Mouse (Mus musculus) retina, postnatal 7 days (tissue): Measurements from ENCODE around the gene Furin.

Experiments
- DNase-seq: peaks from one replicate; pipeline ENCODE4 v3.0.0-alpha.2; 2012; ENCODE audit warnings: low read depth, low spot score

The Furin gene

DNA sequence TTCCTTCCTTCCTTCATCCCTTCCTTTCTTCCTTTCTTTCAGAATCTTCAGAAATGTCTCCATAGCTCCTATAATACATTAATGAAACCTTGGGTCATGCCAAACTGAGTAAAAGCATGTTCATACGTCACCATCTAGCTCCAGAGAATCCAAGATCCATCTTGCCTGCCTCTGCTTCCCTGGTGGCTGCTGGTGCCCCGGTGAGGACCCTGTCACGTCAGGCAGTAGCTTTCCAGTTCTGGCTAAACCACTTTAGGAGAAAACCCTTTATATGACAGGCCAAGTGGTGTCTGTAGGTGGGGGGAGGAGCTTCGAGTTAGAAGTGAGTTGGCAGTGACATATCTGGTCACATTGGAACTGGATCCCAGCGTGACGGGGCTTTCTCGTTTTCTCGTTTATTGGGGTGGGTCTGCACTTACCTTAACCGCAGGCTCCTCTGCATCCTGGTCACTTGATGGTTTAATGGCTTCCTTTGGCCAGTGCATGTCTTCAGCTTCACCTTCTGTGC is at the start of gene Furin:
TSS of gene Furin (minus strand) at position 249 of the 508 bp plus-strand sequence.
- no peak for DNase-seq

DNA sequence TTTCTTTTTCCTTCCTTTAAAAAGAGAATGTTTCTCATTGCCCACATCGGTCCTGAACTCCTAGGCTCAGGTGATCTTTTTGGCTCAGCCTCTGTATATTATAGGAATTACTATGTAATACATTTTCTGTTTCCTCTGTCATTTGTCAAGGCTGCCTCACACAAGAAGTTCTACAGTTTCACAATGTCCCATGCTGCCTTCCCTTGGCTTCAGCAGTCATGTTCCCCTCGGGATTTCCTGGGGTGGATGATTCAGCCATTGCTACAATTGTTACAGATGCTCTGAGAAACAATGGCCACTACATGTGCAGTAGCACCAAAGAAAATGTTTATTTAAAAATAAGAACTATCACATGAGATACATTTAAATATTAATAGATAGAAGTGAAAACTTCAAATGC is 49.5 kb upstream of the Furin start:
- no peak for DNase-seq

DNA sequence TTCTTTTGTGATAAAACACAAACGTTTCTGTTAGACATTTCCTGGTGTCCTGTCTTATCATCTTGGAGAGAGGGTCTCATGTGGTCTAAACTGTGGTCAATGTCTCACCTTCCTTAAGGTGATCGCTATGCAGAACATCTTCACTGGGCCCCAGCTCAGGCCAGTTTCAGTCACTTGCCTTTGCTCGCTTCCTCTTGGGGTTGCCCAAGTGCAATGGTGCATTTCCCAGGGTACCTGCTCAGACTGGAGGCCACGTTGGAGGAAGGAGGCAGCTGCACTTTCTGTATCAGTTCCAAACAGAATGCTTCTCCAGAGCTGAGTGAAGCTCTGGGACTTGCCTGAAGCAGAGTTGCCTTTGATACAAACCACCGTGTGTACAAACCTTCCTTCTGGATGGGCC is 48.8 kb upstream of the Furin start:
- no peak for DNase-seq

DNA sequence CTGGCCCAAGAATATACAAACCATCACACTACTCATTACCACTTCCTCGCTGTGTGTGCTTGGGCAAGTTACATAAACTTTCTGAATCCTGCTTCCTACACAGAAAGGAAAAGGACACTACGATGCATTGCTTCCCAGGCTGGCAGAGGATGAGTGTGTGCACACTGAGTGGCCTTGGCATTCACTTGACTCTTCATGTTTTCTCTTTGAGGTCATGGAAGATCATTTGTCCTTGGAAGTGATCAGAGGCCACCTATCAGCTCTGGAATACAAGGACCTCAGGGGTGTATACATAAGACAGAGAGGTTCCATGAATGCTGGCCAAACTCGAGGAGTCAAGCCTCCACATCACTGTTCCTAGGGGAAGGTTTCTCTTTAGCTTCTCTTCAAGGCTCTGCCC is 47.9 kb upstream of the Furin start:
- no peak for DNase-seq

DNA sequence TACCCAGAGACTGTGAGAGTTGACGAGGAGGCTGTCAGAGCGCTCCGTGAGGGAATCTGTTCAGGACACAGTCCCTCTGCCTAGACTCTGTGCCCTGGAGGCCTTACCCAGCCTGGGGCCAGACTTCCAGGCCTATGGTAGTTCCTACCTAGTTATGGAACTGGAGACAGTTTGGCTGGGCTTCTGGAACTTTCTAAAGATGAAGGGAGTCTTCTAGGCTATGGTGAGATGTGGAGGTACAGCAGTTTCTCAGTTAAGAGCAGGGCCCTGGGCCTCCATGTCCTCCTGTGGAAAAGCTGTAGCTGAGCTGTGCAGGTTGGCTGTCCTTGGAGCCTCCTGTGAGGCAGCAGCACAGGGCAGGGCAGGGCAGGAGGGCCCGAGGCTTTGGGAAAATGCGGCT is 47.0 kb upstream of the Furin start:
- no peak for DNase-seq

DNA sequence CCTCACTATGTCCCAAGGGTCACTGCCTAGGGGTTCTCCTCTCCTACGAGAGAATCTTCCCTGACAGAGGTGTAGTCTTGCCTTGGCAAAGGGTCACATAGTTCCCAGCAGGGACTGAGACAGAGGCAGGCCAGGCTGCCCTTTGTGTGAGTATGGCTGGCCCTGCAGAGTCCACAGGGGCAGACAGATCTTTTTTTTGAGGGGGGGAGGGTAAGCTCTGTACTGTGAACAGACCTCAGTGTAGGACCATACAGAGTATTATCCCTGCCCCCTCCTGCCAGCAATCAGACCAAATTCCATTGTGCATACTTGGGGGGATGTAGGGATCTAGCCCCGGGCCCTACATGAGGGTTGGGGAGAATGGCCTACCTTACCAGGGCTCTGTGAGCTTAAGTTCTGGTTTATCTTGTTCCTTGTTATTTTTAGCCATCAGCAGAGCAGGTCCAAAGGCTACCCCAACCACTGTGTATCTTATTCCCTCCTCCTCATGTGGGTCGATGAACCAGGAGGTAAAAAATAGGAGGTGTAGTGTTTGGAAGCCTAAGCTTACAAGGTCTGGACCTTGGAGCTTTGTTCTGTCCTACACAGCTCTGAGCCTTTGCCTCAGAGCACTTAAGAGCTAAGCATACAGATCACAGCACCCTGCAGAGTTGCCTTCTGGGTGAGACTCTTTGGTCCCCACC is 46.5 kb upstream of the Furin start:
- DNase-seq = no peak

DNA sequence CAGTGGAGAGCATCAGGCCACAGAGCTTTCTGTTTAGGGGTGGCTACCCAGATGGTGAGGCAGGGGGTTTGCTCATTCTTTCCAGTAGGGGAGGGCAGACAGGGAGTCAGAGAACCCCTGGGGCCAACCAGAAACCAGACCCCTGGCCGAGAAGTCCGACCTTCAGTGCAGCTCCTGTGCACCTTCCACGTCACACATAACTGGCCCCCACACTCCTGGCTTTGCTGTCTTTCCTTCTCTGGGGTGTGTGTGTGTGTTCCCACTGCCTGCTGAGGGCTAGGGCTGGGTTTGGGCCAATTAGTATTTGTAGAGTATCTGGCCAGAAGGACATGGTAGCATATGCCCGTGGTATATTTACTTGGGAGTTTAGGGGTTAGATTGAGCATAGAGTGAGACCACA is 45.1 kb upstream of the Furin start:
- DNase-seq = no peak

DNA sequence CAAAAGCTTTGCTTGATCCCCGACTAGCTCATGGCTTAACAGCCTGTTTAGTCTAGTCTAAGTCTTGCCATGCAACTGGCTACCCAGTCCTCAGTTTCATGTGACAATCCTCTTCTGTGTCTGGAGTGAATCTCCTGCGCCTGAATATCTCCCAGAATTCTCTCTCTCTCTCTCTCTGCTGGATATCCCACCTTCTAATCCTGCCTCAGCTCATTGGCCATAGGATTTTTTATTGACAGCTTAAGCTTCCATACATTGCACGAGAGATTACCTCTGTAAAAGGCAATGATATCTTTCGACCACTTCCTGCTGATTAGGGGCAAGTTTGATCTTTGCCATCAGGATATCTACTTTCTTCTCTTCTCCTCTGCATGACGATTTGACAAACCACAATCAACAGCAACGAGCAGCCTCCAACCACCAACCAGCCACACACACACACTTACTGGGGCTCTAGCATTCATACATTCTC is 44.4 kb upstream of the Furin start:
- no peak for DNase-seq

DNA sequence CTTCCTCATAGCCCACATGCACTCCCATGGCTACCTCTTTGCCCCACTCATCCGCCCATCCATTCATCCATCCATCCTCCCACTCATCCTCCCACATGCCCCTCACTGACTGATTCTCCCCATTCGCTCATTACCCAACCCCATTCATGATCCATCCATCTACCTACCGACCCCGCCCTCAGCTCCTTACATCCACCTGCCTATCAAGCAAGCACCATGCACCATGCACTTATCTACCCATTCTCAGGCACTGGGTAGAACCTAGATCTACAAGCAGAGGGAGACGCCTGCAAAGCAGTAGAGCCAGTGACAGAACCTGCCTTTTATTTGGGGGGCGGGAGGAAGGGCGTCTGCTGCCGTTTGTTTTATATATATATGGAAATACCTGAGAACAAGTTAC is 42.1 kb upstream of the Furin start:
- no peak for DNase-seq

DNA sequence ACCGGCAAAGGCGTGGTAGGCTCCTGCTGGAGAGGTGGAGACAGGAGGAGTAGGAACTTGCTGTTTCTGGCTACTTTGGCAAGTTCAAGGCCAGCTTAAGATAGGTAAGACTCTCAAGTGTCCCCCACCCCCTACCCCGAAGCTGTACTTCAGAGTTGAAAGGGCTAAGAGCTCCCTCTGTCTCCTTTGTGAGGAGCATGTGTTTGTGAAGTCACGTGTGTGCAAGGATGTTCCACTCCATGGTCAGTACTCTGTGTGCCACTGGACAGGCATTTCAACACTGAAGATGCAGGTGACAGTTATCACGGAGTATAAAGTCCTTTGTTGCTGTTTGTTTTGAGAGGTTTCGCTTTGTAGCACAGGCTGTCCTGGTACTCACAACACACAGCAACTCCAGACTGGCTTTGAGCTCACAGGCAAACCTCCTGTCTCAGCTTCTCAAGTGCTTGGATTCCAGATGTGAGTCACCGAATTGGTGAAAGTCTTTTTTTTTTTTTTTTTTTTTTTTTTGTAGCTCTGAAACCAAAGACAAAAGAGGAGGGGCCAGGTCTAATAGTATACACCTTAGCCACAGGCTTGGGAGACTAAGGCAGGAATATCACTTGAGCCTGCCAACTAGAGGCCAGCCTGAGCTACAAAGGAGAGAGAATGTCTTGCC is 41.1 kb upstream of the Furin start:
- DNase-seq = no peak

DNA sequence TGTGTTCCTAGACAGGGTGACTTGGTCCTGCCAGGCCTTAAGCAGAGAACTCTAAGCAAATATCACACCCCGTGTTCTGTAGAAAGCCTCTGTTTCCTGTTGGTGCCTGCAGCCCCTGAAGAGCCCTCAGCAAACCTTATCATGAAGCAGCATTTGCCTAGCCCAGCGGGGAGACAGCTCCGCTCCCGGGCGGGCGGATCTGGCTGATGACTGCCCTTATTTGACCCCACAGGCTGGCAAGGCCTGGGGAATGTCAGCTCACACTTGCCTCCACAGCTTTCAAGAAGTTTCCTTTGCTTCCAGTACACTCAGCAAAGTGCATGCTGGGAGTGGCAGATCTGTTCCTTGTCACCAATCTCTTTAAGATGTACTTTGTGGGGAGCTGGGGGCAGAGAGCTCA is 40.3 kb upstream of the Furin start:
- no peak for DNase-seq

DNA sequence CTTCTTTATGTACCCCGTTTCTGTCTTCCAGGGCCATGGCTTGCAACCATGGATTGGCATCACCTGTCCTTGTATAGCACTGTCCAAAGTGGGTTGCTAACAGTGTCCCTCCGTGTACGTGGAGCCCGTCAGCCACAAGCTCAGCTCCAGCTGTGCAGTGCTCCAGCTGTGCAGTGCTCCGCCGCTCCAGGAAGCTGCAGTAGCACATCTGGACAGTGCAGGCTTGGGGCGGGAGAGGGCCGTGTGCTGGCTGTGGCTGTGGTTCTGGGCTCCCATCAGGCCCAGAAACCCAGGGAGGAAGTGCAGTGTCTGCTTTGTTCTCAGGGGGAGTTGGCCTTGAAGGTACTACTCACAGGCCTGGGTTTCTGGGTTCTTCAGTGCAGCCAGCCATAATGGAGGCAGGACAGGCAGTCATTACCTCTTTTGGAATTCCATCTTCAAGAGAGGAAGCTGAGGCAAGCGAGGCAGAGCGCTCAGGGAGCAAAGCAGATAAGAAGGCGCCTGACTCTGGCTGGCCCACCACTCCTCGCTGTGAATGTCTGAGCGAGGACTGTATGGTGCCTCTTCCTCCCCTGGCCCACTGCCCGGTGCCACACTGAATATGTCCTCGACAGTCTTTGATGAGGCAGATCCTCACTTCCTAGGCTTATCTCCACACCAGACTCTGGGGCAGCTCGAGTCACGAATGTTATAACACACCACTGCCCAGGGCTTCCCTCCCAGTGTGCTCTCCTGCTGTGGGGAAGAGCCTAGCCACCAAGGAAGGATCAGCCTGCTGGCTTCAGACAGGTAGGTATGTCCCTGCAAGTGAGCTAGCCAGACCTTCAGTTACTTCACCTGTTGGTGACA is 39.4 kb upstream of the Furin start:
- DNase-seq = no peak

DNA sequence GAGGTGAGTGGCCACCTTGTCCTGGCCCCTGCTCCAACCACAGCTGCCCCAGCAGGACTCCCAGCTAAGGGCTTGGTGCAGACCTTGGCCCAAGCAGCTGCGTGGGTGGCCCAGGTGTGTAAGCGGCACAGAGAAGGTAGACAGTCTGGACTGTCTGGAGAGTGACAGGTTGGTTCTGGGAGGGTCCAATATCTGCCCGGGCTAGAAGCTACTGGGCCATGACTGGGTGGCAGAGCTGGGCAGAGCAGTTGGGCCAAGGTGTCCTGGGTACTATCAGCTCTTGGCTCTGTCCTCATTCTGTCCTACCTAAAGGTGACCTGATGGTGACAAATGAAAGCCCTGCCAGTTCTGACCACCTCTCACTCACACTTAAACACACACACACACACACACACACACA is 37.9 kb upstream of the Furin start:
- DNase-seq = no peak

DNA sequence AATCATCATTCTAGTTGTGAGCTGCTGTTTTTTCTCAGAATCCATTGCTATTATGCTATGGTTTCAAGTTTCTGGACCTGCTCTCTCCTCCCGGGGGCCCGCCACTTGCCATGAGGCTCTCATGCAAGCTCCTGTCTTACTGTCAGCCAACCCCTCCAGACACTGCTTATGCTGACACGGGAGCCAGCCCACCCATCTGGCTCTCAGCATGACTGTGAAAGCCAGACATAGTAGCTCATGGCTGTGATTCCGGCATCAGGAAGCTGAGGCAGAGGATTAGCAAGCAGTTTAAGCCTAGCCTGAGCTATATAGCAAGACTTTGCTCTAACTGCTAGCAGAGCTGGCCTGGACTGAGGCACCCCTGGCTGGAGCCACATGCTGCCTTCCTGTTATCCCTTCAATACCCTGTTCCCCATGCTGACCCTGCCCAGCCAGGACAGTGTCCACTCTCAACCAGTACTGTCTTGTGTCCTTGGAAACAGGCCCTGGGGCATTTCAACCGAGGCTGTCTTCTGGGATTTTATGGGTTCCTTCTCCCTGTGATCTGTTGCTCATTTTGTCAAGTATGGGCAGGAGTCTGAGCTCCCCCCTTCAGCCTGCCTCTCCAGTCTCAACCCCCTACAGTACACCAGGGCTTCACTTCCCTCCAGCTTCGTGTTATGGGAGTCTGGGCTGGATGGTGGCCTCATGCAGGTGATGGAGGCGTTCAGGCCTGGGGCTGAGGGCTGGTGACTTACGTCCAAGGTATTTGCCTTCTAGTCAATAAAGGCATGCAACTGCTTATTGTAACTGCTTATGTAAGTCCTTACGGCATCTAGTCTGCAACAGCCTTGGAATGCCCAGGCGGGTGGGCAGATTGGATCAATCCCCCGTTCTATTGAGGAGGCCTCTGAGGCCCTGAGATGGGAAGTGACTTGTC is 37.0 kb upstream of the Furin start:
- DNase-seq = no peak

DNA sequence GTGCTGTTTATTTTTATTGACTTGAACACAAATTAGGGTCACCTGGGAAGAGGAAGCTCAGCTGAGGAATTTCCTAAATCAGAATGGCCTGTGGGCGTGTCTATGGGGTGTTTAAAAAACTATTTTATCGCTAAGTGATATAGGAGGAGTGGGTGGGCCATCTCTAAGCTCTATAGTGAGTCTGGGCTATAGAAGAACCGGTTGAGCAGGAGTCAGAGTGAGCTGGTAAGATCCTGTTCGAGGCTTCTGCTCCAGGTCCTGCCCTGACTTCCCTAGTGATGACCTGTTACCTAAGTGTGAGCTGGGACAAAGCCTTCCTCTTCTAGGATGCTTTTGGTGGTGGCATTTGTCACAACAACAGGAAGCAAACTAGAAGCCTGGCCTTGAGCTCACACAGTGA is 35.4 kb upstream of the Furin start:
- DNase-seq = no peak

DNA sequence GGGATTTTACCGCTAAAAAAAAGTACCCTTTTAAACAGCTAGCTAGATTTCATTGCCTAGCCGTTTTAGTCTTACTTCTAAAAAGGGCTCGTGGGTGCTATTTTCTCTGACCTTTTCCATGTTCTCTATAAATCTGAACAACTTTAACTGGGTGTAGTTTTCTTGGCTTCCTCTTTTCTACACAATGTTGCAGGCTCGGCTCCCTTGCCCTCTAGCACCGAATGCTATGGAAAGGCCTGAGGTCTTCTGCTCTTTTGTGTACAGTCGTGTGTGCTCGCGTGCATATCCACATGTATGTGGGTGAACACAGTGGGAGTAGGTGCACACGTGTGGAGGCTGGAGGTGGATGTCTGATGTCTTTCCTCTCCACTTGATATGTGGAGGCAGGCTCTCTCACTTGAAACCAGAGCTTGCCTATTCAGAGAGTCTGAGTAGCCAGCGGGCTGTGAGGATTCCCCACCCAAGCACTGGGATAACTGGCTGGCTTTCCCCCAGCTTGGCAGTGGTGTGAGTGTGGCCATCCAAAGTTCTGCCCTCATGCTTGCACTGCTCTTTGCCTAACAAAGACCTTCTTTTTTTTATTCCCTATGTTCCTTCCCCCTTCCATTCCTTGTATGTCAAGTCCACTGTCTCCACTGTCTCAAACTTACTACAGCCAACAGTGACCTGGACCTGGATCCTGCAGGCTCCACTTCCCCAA is 34.7 kb upstream of the Furin start:
- DNase-seq = no peak

DNA sequence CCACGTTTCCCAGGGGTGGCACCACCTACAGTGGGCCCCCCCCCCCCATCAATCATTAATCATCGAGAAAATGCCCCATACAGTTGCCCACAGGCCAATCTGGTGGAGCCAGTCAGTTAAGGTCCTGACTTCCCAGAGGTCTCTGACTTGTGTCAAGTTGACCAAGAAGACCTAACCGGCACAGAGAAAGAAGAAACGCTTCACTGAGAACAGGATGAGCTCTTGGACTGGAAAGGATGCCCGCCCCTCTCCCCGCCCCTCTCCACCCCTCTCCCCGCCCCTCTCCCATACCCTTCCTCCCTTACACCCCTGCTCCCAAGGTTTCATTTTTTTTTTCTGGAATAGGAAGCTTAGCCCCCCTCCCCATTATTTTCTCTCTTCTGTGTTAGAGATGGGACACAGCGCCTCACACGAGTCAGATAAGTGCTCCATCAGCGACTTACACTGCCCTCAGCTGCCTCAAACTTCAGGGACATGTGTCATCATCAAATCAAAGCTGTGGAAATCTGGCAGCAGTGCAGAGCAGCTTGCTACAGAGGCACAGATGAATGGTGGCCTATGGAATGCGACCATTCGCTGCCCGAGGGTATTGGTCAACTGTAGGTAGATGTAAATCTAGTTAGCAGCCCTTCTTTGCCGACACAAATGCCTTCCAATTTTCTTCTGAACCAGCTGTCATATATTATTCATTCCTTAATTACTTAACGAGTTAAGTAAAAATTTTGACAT is 34.0 kb upstream of the Furin start:
- DNase-seq = no peak

DNA sequence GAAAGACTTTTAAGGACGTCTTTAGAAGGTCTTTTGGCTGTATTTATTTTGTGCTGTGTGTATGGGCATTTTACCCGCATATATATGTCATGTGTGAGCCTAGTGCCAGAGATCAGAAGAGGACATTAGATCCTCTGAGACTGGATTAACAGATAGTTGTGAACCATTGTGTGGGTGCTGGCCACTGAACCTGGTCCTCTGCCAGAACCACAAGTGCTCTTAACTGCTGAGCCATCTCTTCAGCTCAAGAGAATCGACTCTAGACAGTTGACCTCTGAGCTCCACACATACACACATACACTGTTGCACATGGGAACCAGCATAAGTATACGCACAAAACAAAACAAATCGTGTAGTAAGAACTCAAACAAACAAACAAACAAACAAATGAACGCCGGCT is 31.3 kb upstream of the Furin start:
- DNase-seq = no peak

DNA sequence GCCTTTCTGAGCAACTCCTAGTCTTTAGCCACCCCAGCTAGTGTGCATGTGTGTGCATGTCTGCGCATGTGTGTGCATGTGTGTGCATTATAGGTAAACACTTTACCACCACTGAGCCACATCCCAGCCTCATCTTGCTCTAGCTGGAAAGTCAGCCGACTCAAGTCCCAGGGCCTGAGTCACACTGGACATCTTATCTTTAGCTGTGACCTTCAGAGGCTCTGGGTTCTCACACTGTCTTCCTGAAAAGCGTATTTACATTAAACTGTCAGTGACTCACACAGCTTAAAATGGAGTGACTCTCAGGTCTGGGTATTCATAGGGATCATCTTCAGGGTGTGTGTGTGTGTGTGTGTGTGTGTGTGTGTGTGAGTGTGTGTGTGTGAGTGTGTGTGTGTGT is 30.4 kb upstream of the Furin start:
- DNase-seq = no peak

DNA sequence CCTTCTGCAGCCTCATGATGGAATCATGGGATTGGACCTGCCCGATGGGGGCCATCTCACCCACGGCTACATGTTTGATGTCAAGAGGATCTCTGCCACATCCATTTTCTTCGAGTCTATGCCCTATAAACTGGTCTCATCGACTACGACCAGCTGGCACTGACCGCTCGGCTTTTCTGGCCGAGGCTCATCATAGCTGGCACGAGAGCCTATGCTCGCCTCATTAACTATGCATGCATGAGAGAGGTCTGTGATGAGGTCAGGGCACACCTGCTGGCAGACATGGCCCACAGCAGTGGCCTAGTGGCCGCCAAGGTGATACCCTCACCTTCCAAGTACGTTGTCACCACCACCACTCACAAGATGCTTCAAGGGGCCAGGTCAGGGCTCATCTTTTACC is 24.4 kb upstream of the Furin start:
- no peak for DNase-seq
